Mouse (Mus musculus): ENCODE data around the gene Fam129c.

Fam129c gene

DNA sequence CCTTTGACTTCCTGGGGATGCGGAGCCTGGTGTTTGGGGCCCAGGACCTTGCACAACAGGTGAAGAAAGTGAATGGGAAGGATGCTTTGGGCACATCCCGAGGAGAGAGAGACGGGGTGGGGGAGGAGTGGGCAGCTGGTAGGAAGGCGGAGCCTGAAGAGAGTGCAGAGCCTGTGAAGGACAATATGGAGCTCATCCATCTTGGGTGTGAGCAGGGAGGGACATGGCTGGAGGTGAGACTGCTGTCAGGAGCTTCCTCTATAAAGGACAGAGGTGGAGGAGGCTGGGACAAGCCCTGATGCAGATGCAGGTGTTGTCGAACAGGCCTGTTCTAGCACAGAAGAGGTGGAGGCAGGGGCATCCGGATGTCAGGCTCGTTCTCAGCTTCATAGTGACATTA is 6.6 kb downstream of the Fam129c start:
- no peak for DNase-seq (ENCODE audit: low read depth, low spot score)

DNA sequence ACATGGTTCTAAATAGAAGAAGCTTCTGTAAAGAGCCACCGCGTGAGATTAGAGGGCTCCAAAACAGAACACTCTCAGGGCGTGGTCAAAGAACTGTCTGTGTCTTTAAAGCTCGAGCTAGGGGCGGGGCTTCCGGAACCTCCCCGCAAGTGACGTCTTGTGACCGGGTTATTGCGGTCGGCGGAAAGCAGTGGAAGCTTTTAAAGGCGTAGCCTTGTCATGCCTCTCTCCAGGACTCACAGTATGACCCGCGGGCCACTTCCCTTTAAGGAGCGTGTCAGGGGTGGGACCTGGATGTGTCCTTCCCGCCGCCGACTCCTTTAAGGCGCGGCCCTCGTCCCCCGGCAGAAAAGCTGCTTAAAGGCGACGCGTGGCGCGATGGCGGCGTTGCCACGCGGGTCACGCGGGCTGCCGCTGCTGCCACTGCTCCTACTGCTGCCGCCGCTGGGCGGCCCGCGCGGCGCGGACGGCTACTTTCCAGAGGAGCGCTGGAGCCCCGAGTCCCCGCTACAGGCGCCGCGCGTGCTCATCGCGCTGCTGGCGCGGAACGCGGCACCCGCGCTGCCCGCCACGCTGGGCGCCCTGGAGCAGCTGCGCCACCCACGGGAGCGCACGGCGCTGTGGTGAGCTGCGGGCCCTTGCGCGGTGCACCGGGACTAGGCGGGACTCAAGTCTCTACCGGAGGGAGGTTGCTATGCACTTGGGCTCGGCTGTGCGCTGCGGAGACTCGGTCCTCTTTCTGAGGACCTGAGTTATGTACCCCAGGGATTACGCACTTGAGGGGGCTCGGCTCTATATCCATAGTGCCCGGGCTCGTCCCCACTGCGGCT is 13.6 kb downstream of the Fam129c start, which contains the start of gene Colgalt1:
Gene Colgalt1 (plus strand): TSS at position 177 of the 830 bp plus-strand sequence.
- DNase-seq (ENCODE audit: low read depth, low spot score): peak; percentile 99

DNA sequence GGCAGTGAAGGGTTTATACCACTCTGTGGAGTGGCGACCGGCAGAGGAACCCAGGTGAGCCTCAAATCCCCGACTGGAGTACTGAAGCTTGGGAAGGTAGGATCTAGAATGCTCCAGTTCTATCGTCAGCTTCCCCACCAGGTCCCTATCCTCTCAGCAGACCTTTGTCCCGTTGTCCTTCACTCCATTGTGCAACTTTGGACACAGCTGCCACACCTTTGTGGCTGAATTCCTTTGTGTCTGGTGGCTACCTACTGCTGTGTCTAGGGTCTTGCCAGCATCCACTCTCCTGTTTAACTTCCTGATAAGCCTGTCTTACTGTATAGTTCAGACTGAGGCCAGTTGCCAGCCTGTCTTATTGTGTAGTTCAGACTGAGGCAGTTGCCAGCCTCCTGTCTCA is 14.7 kb downstream of the Fam129c start:
- DNase-seq (ENCODE audit: low read depth, low spot score): no peak

DNA sequence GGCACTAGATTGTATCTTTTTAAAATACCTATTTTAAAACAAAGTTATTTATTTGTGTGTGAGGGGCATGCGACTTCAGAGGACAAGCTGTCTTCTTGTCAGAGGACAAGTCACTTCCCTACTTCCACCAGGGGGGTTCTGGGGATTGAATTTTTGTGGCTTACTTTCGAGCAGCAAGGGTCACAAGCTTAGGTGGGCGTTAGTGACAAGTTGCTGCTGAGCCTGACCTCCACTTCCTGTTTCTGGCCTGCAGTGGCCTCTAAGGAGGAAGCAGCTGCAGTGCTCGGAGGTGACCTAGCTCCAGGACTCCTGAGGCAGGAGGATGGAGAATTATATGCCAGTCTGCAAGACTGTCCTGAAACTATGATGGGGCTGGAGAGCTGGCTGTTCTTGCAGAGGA is 16.0 kb downstream of the Fam129c start:
- no peak for DNase-seq (ENCODE audit: low read depth, low spot score)

DNA sequence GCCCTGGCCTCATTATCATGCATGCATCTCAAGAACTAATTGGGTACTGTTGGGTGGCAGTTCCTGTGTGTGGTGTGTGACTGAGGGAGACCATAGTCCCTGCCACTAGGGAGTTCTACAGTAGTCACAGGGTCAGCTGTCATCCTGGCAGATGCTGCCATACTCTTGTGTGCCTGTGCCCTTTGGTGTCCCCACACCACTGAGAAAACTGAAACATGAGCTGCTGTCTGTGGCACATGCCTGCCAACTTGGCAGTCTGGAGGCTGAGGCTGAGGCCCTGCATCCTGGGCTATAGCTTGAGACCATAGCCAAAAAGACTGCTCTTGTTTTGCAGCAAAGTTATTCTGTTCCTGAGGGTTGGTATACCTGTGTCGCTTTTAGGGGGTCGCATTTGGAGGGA is 22.3 kb downstream of the Fam129c start:
- DNase-seq (ENCODE audit: low read depth, low spot score): no peak

DNA sequence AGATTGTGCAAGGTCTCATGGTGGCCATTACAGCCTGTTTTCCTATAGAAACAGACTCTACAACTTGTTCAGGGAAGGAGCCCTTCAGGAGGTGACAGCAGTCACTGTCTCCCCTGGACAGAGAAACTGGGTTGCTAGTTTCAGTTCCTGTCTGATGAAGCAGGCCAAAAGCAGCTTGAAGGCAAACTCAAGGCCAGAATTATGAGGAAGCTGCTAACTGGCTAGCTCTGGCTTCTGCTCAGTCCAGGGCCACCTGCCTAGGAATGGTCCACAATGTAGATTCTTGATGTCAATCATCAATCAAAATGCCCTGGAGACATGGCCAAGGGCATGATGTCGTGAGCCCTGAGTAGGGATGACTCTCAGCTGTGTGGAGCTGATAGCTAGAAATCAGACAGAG is 27.6 kb downstream of the Fam129c start:
- no peak for DNase-seq (ENCODE audit: low read depth, low spot score)

DNA sequence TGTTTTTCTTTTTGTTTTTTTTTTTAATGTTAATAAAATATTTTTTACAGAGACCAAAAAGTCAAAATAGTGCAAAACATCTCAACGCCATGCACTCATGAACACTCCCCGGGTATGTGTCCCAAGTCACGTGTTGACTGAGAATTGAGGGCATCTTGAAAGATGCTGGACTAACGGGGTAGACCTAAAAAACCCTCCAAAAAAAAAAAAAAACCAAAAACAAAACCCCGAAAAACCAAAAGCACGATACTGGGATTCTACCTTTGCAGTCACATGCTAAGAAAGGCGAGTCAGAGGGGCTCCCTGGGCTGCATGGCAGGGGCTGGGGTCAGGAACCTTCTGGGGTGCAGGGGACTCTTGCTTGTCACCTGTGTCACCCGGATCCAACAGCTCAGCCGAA is 29.3 kb downstream of the Fam129c start:
- no peak for DNase-seq (ENCODE audit: low read depth, low spot score)

DNA sequence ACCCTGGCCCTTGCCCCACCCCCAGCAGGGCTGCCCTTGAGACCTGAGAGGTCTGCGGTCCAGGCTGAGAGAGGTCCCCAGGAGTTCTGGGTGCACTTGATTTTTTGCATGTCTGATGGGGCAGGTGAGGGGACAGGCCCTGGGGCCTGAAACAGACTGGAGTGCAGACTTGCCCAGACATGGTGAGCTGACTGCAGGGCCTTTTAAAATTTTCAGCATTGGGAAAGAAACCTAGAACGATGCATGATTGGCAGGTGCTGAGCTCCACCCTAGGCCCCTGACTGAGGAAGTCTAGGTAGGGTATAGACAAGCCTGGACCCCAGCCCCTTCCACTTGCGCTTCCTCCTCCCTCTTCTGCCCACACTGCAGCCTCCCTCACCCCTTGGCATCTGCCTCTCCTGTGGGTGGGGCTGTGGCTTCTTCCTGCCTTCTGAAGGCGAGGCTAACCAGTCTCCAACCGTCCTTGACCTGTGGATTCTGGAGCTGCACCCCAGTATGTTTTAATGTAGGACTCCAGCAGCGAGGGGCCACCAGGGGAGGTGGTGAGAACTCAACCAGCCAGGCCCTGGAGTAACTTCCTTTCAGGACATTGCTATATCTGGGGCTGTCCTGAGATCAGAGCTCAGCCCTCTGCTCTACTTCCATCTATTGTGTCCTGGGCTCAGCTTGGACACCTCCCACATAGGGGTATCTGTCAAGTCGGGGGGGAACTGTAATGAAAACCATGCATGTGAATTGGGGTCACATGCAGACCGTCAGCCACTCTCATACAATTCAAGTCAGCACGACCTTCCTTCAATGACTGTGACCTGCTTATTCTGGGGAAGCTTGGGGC is 30.0 kb downstream of the Fam129c start:
- no peak for DNase-seq (ENCODE audit: low read depth, low spot score)

DNA sequence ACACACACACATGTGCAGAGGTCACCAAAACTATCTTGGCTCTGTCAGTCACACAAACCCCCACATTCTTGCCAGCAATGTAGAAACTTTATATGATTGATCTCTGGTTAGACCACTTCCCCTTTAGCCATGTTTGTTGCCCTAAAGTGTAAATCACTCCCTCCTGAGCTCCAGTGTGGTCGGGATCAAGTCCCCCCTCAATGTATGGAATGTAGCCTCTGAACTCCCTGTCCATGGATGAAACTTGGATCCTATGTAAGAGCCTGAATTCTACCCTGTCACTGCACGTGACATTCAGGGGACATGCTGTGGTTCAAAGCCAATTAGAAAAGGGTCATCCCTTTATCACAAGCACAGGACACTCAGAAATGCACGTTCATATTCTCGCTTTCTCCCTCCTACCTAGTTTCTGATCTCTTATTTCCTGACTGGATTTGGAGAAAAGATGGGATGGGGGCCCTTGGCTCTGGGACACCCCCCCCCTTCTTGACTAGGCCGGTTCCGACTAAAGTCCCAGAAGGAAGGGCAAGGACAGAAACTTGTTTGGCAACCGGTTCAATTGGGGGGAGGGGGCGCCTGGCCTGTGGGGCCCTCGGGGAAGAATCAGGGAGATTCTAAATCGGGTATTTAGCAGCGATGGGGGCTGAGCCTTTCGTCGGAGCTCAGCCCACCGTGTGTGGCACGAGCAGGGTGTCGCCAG is 31.1 kb downstream of the Fam129c start:
- peak; percentile 10 for DNase-seq (ENCODE audit: low read depth, low spot score)

DNA sequence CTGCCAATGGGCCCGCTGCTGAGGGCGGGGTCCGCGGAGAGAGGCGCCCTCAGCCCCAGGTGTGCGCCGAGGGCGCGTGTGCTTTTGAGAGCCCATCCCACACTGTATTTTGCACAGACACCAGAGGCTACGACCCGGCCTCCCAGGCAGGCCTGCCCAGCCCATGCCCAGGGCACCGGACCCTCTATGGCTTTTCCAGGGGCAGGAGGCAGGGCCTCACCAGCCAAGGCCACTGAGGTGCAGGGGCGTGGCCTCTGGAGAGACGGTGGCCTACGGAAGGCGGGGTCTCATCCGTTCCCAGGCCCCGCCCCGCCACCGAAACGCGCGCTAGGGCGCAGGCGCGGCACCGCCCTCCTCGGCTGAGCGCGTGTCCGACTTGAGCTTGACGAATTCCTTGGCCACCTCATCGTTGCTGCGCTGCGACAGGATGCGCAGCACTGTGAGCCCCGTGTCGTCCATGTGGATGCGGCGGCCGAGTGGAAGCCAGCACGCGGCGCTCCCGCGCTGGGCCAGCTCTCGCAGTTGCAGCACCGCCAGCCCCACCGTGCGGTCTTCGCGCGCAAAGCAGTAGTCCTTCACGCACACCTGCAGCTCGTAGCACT is 31.7 kb downstream of the Fam129c start:
- DNase-seq (ENCODE audit: low read depth, low spot score): peak; percentile 31

DNA sequence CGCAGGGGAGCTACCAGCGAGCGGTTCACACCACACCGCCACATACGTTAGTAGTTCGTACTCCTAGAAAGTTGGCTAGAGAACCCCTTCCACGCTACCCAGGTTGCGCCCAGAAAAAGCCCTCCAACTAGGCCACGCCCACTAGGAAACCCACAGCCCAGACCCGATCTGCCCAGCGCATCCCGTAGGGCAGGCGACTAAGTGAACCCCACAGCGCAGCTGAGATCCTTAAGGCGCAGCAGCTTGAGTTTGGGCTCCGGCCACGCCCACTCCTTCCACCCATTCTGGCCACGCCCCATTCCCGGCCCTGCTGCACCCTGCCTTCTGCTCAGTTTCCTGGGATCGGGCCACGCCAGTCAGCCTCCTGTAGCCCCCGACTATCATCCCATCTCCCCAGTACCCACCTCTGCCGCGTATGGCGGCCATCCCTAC is 32.3 kb downstream of the Fam129c start:
- DNase-seq (ENCODE audit: low read depth, low spot score): no peak

DNA sequence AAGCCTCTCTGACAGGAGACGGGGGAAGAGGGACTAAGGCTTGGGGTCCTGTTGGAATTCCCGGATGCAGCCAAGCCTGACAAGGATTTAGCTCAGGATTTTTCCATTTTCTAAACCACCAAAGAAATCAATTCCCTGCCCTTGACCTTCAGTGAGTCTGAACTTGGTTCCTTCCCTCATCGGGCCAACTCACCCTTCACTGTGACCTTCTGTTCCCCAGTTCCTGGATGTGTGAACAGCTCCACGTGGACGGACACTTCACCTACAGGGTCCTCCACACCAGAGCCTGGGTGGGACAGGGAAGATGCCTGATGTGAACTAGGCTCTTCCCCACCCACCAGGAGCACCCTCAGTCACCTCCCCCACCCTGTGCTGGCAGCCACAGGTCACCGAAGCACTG is 33.3 kb downstream of the Fam129c start:
- no peak for DNase-seq (ENCODE audit: low read depth, low spot score)

DNA sequence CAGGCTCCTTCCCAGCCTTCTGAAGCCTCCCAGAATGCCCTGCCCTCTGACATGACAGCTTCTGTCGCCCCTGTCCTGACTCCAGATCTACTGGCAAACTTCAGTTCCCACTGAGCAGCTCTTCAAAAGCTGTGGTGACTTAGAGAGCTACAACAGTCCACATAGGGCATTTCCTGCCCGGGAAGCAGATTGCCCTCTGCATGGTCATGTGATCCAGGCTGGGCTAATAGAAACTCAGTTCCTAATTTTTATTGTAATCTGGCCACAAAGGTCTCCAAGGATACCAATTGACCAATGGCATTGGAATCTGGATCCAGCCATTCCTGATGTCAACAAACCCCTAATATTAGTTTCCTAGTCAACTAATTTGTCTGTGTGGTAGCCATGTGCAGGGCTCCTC is 34.4 kb downstream of the Fam129c start:
- no peak for DNase-seq (ENCODE audit: low read depth, low spot score)

DNA sequence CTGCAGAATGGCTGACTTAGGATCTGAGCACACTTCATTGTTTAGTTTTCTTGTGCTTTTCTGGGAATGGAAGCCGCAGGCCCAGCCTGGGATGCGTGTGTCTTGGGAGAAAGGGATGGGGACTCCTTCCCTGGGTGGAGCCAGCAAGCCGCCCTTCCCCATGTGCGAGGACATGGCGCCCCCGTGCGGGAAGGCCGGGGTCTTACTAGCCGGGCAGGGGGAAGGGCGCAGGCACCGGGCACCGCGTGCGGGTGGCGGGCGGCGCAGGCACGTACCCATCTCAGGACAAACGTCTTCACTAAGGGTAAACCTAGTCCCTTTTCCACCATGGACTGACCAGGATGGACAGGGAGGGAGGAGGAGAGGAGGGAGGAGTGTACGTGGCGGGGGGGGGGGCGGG is 35.7 kb downstream of the Fam129c start:
- no peak for DNase-seq (ENCODE audit: low read depth, low spot score)

DNA sequence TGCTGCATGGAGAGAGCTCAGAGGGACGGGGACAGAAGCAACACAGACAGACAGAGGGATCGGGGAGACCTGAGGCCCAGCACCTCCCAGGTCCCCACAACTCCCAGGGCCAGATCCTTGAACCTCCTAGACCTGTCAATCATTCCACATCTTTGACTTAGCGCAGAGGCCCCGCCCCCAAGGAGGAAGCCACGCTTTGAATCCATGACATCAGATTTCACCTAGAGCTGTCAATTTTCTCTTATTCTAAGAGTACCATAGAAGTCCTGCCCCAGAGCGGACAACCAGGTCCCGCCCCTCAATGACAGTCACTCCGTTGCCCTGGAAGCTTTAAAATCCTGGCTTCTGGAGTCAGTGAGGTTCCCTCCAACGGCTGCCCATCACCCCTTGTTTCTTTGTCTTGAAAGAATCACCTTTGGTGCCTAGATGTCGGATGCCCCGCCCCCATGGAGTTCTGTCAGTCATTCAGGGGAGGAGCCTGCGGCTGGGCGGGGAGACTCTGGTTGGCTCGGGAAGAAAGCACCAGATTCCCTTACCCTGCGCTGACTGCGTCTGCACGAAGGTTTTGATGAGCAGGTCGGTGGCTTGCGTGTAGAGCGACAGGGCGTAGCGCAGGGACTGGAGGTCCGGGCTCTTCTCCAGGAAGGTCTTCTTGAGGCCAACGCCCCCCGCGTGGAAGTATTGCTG is 36.7 kb downstream of the Fam129c start:
- DNase-seq (ENCODE audit: low read depth, low spot score): no peak

DNA sequence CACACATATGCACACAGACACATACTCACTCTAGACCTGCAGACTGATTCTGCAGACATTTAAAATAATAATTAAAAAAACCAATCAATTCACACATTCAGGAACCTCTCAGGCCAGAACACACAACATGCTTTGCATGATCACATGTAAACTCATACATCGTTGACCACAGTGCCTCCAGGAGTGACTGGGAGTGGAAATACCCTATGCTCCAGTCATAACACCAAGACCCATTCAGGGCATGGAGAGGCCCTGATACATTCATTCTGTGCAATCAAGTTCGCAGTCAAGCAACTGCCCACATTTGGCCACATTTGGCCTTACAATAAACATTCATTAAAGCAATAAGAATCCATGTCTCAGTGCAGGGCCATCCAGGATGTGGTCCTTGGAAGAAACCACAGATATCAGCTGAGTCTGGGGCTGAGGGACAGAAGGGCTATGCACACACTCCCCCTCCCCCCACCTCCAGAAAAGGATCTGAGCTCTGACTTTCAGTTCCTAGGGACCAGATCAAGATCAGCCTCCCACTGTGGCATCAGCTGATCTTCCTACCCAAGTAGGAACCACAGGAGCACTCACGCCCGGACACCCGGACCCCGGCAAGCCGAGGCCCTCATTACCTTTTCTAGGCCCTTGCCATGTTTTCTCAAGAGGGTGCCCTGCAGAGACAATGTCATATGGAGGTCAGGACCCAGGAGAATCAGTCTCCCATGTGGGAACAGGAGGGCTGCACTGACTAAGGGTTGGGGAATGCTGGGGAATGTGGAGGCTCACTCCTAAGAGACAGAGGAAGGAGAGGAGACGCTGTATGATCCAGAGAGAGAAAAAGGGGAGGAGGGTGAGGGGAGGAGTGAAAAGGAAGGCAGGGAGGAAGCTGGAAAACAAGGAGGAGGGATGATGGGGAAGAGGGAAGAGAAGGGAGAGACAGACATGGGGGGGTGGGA is 40.0 kb downstream of the Fam129c start:
- DNase-seq (ENCODE audit: low read depth, low spot score): peak; percentile 55

DNA sequence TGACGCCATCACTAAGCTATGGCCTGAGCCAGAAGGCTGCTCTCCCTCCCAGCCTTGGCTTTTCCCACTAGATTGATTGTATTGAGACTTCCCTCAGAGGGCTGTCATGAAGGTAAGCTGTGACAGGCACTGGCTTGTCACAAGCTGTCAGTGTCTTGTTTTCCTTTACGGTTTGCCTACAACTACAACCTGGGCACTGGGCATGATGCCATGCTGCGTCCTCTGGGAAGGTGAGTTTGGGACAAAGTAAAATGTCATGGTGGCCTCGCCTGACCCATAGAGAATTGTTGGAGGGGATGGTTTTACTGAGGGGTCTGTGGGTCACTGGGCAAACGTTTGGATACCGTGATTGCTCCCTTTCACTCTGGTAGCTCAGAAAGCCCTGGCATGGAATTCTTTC is 40.9 kb downstream of the Fam129c start:
- no peak for DNase-seq (ENCODE audit: low read depth, low spot score)

DNA sequence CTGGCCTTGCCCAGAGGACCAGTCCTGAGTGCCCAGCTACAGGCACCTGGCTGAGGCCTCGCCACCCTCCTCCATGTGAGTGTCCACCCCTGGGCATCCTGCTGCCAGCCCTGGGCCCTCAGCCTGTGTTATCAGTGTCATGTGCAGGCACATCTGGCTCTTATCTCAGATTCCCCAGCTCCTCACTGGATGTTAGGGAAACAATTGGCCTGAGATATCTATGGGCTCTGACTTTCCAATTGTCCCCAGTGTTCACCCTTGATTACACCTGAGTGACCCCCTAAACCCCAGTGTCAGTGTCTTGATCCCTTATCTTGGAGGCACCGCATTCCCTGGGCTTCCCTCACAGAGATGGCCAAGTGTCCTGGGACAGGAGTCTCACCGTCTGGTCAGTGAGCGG is 41.9 kb downstream of the Fam129c start:
- DNase-seq (ENCODE audit: low read depth, low spot score): no peak

DNA sequence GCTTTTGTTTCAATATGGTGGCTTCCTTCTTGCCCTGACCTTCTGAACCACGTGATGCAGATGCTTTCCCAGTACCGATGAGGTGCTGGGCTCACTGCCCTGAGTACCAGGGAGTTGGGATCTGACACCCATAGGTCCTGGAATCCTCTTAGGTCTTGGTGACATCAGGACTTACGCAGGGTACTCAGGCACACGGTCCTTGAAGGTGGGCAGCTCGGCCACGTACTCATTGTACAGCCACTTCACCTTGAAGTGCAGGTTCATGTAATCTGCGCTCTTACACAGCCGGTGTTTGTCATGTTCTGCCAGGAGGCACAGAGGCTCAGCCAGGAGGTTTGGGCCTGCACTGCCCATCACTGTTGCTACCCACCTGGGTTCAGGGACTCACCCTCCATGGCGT is 48.1 kb downstream of the Fam129c start:
- DNase-seq (ENCODE audit: low read depth, low spot score): no peak

DNA sequence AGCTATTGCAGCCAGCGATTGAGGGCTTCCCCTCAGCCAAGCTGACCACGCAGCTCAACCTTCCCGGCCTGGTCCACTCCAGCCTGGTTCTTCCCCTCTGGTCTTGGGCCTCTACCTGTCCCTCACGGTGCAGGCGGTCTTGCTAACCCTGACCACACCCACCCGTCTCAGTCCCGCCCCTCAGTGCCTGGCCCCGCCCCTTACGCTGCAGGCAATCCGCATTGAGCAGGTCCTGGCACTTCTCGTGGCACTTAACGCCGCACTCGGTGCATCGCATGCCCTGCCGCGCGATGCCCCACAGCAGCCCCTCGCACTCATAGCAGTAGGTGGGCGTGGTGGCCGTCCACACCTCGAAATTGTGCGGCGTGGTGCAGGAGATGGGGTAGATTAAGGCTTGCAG is 57.2 kb downstream of the Fam129c start:
- no peak for DNase-seq (ENCODE audit: low read depth, low spot score)

All from 3T3-L1 (cell line).